Mouse (Mus musculus) spleen, adult 10 weeks (tissue): ENCODE results near the gene Trim58. TPM values are rescaled to one million over a fixed set of nuclear protein-coding genes. Genes with fewer than 3 reads are reported as not detected.

Experiments
- polyA plus RNA-seq: library from polyadenylated mRNA; stranded (reverse); fragments of 350-450 nt; fragmentation: Illumina TruSeq; extraction: RNeasy Lipid Tissue Mini Kit (QIAGEN cat#74804); gene quantifications from one replicate; pipeline ENCODE4 v1.2.3, GENCODE M21; 2015; ENCODE audit warnings: low replicate concordance; ENCODE audit not compliant: insufficient read depth

Trim58 gene
- 2.3 TPM for polyA plus RNA-seq

DNA sequence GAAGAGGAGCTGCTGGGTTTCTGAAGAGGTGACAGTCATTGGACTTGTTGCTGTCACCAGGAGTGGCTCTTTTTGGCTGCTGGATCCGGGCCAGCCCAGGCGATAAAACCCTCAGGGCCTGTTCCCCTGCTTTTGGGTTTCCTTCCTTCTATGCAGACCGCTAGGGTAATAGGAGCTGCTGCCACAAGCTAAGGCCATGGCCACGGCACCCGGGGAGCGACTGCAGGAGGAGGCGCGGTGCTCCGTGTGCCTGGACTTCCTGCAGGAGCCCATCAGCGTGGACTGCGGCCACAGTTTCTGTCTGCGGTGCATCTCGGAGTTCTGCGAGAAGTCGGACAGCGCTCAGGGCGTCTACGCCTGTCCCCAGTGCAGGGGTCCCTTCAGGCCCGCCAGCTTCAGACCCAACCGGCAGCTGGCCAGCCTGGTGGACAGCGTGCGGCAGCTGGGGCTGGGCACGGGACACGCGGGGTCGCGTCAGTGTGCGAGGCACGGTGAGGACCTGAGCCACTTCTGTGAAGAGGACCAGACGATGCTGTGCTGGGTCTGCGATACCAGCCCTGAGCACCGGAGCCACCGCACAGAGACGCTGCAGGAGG lies at the start of gene Trim58:
Gene Trim58 (plus strand): TSS at position 194 of the 596 bp plus-strand sequence.

DNA sequence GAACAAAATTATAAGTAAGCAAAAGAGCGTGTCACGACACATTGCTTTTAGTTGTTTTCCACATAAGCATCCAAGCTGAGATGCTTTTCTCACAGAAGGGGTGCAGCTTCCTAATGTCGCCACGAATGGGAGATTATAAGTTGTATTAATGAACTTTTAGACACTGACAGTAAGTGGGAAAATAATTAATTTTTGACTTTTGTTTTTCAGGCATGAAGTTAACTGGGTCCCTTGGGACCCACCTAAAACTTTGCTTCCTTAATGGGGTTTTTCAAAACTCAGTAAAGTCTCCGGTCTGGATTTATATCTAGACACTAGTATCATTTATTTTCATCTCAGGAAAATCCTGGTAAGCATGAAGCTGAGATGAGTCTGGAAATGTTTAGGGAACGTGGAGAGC lies 45.5 kb upstream of the Trim58 start, which contains the start of gene Olfr324:
Gene Olfr324 (plus strand): TSS at position 301 of the 400 bp plus-strand sequence.

DNA sequence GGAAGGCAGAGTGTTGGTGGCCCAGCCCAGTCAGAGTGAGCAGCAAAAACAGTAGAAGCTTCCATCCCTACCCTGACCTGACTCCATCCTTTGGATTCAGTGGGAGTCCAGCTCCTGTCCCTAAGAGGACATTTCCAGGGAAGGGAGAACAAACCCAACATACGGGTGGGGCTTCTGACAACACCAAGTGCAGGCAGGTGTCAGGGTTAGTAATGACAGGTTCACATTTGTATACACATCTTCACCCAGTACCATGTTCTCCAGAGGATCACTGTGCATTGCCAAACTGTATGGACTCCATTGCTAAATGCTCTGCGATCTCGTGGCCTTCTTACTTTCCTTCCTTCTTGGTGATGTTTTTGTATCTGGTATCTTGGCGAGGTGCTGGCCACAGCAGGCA lies 24.3 kb upstream of the Trim58 start, which contains the start of gene 2210407C18Rik:
Gene 2210407C18Rik (minus strand): TSS at position 101 of the 400 bp plus-strand sequence.

DNA sequence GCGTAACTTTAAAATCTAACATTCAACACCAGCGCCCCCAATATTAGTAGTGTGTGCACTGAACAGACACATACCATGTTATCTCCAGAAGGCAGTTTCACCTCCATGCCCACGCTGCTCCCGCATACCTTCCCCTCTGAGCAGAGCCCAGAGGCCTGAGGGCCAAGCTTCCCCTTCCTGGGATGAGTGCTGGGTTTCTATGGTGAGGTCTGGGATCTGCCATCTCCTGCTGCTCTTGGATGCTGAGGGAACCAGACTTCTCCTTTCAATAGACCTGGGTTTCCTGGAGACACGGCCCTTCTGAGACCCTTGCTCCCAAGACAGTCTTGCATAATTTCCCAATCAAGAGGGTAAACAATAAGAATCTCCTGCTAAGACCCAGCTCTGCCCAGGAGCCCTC lies 9.9 kb upstream of the Trim58 start, which contains the start of gene Olfr323:
Gene Olfr323 (minus strand): TSS at position 101 of the 400 bp plus-strand sequence.

DNA sequence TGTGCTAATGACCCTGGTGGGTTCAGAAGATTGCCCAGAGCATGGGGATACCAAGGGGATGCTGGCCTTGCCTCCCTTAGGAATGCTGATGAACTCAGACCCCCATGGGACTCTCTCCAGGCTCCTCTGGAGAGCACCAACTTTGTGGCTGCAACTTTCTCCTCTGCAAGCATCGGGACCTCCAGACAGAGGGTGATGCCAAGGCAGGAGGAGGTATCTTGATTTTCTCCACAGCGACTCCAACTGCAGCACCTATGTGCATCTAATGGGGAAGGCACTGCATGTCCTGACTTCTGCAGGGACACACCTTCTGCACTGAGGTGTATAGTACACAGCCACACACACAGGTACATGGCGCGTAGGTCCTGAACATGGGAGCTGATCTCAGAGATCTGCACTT lies 18.3 kb downstream of the Trim58 start, which contains the start of gene Olfr322:
Gene Olfr322 (plus strand): TSS at position 187 of the 400 bp plus-strand sequence.

DNA sequence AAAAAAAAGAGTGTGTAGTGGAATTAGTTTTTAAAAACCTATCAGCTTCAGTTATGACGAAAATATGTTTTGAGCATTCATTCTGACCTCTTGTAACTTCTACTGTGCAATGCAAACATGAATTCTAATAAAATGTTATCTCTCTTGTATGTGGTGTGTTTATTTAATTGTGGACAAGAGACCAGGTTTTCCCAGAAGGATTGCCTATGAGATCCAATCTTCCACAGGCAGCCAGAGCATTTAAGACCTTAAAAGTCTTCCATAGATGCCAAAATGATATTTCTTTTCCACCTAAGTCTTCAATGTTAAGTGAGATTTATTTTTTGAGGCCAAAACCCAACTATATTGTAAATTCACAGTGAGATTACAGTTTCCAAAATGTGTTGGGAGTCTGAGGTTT lies 40.5 kb downstream of the Trim58 start, which contains the start of gene Olfr320:
Gene Olfr320 (plus strand): TSS at position 301 of the 400 bp plus-strand sequence.

DNA sequence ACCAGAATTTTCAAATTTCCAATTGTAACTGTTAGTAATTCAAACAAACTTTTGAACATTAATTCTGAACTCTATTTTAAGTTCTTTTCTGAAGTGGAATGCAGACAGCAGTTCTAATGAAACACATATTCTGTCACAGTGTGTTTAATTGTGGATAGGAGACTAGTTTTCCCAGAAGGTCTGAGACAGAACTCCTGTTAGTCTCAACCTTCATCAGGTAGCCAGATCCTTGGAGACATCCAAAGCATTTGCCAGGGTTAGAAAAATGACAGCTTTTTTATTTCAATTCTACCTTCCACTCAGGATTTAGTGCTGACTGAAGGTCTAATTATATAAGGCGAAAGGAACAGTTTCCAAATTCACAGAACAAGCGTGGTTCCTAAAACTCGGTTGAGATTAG lies 58.6 kb downstream of the Trim58 start, which contains the start of gene Olfr319:
Gene Olfr319 (plus strand): TSS at position 301 of the 400 bp plus-strand sequence.

Other genes with a start within 250 kb of the Trim58 start
- not detected for gene 1810065E05Rik, start 219.4 kb upstream of the Trim58 start, polyA plus RNA-seq
- gene Gm12253, start 207.9 kb upstream of the Trim58 start, polyA plus RNA-seq = not detected
- not detected for gene Lypd9, start 187.5 kb upstream of the Trim58 start, polyA plus RNA-seq
- not detected for gene Olfr30, start 178.2 kb upstream of the Trim58 start, polyA plus RNA-seq
- not detected for gene Olfr332, start 147.9 kb upstream of the Trim58 start, polyA plus RNA-seq
- not detected for gene Olfr331, start 137.9 kb upstream of the Trim58 start, polyA plus RNA-seq
- not detected for gene Olfr330, start 105.6 kb upstream of the Trim58 start, polyA plus RNA-seq
- gene Olfr329-ps, start 94.0 kb upstream of the Trim58 start, polyA plus RNA-seq = 0.06 TPM
- not detected for gene Olfr328, start 84.8 kb upstream of the Trim58 start, polyA plus RNA-seq
- gene Olfr224, start 69.9 kb upstream of the Trim58 start, polyA plus RNA-seq = not detected
- gene Olfr325, start 62.7 kb upstream of the Trim58 start, polyA plus RNA-seq = not detected
- gene Olfr324, start 45.4 kb upstream of the Trim58 start, polyA plus RNA-seq = not detected
- not detected for gene 2210407C18Rik, start 24.4 kb upstream of the Trim58 start, polyA plus RNA-seq
- not detected for gene Olfr323, start 10.0 kb upstream of the Trim58 start, polyA plus RNA-seq
- not detected for gene Olfr322, start 18.3 kb downstream of the Trim58 start, polyA plus RNA-seq
- not detected for gene Olfr320, start 40.6 kb downstream of the Trim58 start, polyA plus RNA-seq
- gene Olfr319, start 58.7 kb downstream of the Trim58 start, polyA plus RNA-seq = not detected
- gene Olfr318, start 83.5 kb downstream of the Trim58 start, polyA plus RNA-seq = not detected
- not detected for gene Olfr317, start 98.7 kb downstream of the Trim58 start, polyA plus RNA-seq
- not detected for gene Olfr316, start 112.3 kb downstream of the Trim58 start, polyA plus RNA-seq
- not detected for gene Olfr315, start 132.7 kb downstream of the Trim58 start, polyA plus RNA-seq
- not detected for gene Olfr314, start 142.5 kb downstream of the Trim58 start, polyA plus RNA-seq
- not detected for gene Fam183b, start 161.5 kb downstream of the Trim58 start, polyA plus RNA-seq
- gene Olfr313, start 174.5 kb downstream of the Trim58 start, polyA plus RNA-seq = not detected
- not detected for gene Olfr312, start 188.8 kb downstream of the Trim58 start, polyA plus RNA-seq
- not detected for gene Olfr311, start 198.8 kb downstream of the Trim58 start, polyA plus RNA-seq
- 16.5 TPM for gene Gm12258, start 206.7 kb downstream of the Trim58 start, polyA plus RNA-seq
- 10.1 TPM for gene 2810021J22Rik, start 226.8 kb downstream of the Trim58 start, polyA plus RNA-seq